Mouse (Mus musculus): ENCODE results near the gene Ptpn3. TPM values are rescaled to one million over a fixed set of nuclear protein-coding genes. Genes with fewer than 3 reads are reported as not detected.

The Ptpn3 gene
- total and polyA plus RNA-seq, 3 experiments, result 0.08 to 0.14 (median 0.09) TPM

- no peak for TF ChIP-seq ZC3H11A (IDR thresholded peaks at IDR 0.05; ENCODE audit: low read depth, low read length)
- no peak for TF ChIP-seq MYC (IDR thresholded peaks at IDR 0.05; ENCODE audit: low read depth, low read length)
- no peak for TF ChIP-seq ETS1 (conservative IDR thresholded peaks at IDR 0.05; ENCODE audit: low read depth, low read length)
- TF ChIP-seq GABPA (IDR thresholded peaks at IDR 0.05; ENCODE audit: insufficient replicate concordance, low read depth, low read length), result no peak
- TF ChIP-seq CTCF (conservative IDR thresholded peaks at IDR 0.05 in 1 of 2, IDR thresholded peaks at IDR 0.05 in 1 of 2; ENCODE audit: low read depth in 2 of 2, low read length in 2 of 2), result no peak
- TF ChIP-seq RAD21 (IDR thresholded peaks at IDR 0.05; ENCODE audit: low read depth, low read length), result no peak
- TF ChIP-seq BHLHE40 (IDR thresholded peaks at IDR 0.05; ENCODE audit: low read depth, low read length), result no peak
- TF ChIP-seq SMC3 (IDR thresholded peaks at IDR 0.05; ENCODE audit: low read depth, low read length), result no peak
- no peak for TF ChIP-seq UBTF (IDR thresholded peaks at IDR 0.05; ENCODE audit: low read depth, low read length)
- TF ChIP-seq IRF4 (IDR thresholded peaks at IDR 0.05; ENCODE audit: low read depth, low read length), result no peak
- no peak for TF ChIP-seq TBP (conservative IDR thresholded peaks at IDR 0.05; ENCODE audit: low read depth, low read length)
- TF ChIP-seq ZNF384 (IDR thresholded peaks at IDR 0.05; ENCODE audit: low read depth, low read length), result no peak
- TF ChIP-seq POLR2AphosphoS2 (IDR thresholded peaks at IDR 0.05; ENCODE audit: low read depth, low read length), result no peak
- no peak for TF ChIP-seq KAT2A (IDR thresholded peaks at IDR 0.05; ENCODE audit: insufficient replicate concordance, low read length)
- no peak for TF ChIP-seq USF2 (conservative IDR thresholded peaks at IDR 0.05; ENCODE audit: low read depth, low read length)
- Histone ChIP-seq H3K4me1 (ENCODE audit: control insufficient read depth in 1 of 2, insufficient read depth in 2 of 2) (peaks cover 0 to under 1% of the 10 kb centered on the region in 2 experiments; a peak in 1 of 4 replicates), H3K9me3 (replicated peaks; ENCODE audit: low read length) (no peaks in the 10 kb centered on the region), H3K27ac (ENCODE audit: insufficient read depth, low read depth) (no peak overlapping the region), H3K9ac (ENCODE audit: insufficient read depth, low read depth) (no peak overlapping the region), H3K4me2 (ENCODE audit: insufficient read depth, low read depth, poor library complexity, severe bottlenecking) (no peak overlapping the region), H3K4me3 (replicated peaks in 1 of 3; ENCODE audit: low read depth in 2 of 3, low read length in 2 of 3, poor library complexity in 1 of 3) (no peak overlapping the region), H3K36me3 (replicated peaks in 1 of 2; ENCODE audit: control insufficient read depth in 1 of 2, insufficient read depth in 1 of 2, low read length in 1 of 2) (no peaks in the 10 kb centered on the region), H3K27me3 (replicated peaks) (no peaks in the 10 kb centered on the region), H3K79me2 (replicated peaks; ENCODE audit: control insufficient read depth, extremely low read depth, insufficient read depth, poor library complexity, severe bottlenecking) (no peaks in the 10 kb centered on the region)
- dilution Hi-C loops (cut with MboI; ENCODE audit: extremely low pct_ligation_motif_present, extremely low pct_unique_long_range_greater_than_20kb, low sequenced_read_pairs) (no loop called here), in situ Hi-C loops (cut with MboI; ENCODE audit: low pct_ligation_motif_present, low pct_unique_long_range_greater_than_20kb, low sequenced_read_pairs) (no loop called here)
- no peak for DNase-seq (ENCODE audit: extremely low read depth)
Observed at GRCm38 (mm10) chr4:57292670-57293069, 9.0 kb downstream of the Ptpn3 start.

GRCm38 (mm10) chr4:57290049-57290448 lies 11.6 kb downstream of the Ptpn3 start:
- Histone ChIP-seq H3K36me3 (replicated peaks in 1 of 2; ENCODE audit: control insufficient read depth in 1 of 2, insufficient read depth in 1 of 2, low read length in 1 of 2) (no peaks in the 10 kb centered on the region), H3K4me3 (replicated peaks in 1 of 3; ENCODE audit: low read depth in 2 of 3, low read length in 2 of 3, poor library complexity in 1 of 3) (no peak overlapping the region), H3K27me3 (replicated peaks) (no peaks in the 10 kb centered on the region), H3K27ac (ENCODE audit: insufficient read depth, low read depth) (no peak overlapping the region), H3K4me1 (ENCODE audit: control insufficient read depth in 1 of 2, insufficient read depth in 2 of 2) (no peaks in the 10 kb centered on the region), H3K9ac (ENCODE audit: insufficient read depth, low read depth) (no peak overlapping the region), H3K9me3 (replicated peaks; ENCODE audit: low read length) (no peaks in the 10 kb centered on the region), H3K79me2 (replicated peaks; ENCODE audit: control insufficient read depth, extremely low read depth, insufficient read depth, poor library complexity, severe bottlenecking) (no peaks in the 10 kb centered on the region), H3K4me2 (ENCODE audit: insufficient read depth, low read depth, poor library complexity, severe bottlenecking) (no peak overlapping the region)
- TF ChIP-seq ZC3H11A (IDR thresholded peaks at IDR 0.05; ENCODE audit: low read depth, low read length), result no peak
- no peak for TF ChIP-seq ZMIZ1 (IDR thresholded peaks at IDR 0.05; ENCODE audit: low read depth, low read length)
- no peak for TF ChIP-seq RAD21 (IDR thresholded peaks at IDR 0.05; ENCODE audit: low read depth, low read length)
- no peak for TF ChIP-seq EP300 (IDR thresholded peaks at IDR 0.05; ENCODE audit: low read length)
- no peak for TF ChIP-seq E2F4 (IDR thresholded peaks at IDR 0.05; ENCODE audit: insufficient replicate concordance, low read depth, low read length)
- TF ChIP-seq POLR2AphosphoS2 (IDR thresholded peaks at IDR 0.05; ENCODE audit: low read depth, low read length), result no peak
- TF ChIP-seq ZKSCAN1 (IDR thresholded peaks at IDR 0.05; ENCODE audit: borderline replicate concordance, low read depth, low read length), result no peak
- no peak for TF ChIP-seq MYC (IDR thresholded peaks at IDR 0.05; ENCODE audit: low read depth, low read length)
- no peak for TF ChIP-seq ZNF384 (IDR thresholded peaks at IDR 0.05; ENCODE audit: low read depth, low read length)
- no peak for TF ChIP-seq MEF2A (IDR thresholded peaks at IDR 0.05; ENCODE audit: borderline replicate concordance, low read depth, low read length)
- TF ChIP-seq NRF1 (IDR thresholded peaks at IDR 0.05; ENCODE audit: low read depth, low read length), result no peak
- no peak for TF ChIP-seq KAT2A (IDR thresholded peaks at IDR 0.05; ENCODE audit: insufficient replicate concordance, low read length)
- no peak for DNase-seq (ENCODE audit: extremely low read depth)
- in situ Hi-C loops (cut with MboI; ENCODE audit: low pct_ligation_motif_present, low pct_unique_long_range_greater_than_20kb, low sequenced_read_pairs) (no loop called here), dilution Hi-C loops (cut with MboI; ENCODE audit: extremely low pct_ligation_motif_present, extremely low pct_unique_long_range_greater_than_20kb, low sequenced_read_pairs) (no loop called here)
